Mouse (Mus musculus) MEL-GATA-1-ER (cell line): ENCODE data around the gene Dzip1.

Experiments used
- DNase-seq: peaks from one replicate; pipeline ENCODE4 v3.0.0-alpha.2; 2012; ENCODE audit warnings: low read depth; ENCODE audit errors: extremely low read depth

The Dzip1 gene

DNA sequence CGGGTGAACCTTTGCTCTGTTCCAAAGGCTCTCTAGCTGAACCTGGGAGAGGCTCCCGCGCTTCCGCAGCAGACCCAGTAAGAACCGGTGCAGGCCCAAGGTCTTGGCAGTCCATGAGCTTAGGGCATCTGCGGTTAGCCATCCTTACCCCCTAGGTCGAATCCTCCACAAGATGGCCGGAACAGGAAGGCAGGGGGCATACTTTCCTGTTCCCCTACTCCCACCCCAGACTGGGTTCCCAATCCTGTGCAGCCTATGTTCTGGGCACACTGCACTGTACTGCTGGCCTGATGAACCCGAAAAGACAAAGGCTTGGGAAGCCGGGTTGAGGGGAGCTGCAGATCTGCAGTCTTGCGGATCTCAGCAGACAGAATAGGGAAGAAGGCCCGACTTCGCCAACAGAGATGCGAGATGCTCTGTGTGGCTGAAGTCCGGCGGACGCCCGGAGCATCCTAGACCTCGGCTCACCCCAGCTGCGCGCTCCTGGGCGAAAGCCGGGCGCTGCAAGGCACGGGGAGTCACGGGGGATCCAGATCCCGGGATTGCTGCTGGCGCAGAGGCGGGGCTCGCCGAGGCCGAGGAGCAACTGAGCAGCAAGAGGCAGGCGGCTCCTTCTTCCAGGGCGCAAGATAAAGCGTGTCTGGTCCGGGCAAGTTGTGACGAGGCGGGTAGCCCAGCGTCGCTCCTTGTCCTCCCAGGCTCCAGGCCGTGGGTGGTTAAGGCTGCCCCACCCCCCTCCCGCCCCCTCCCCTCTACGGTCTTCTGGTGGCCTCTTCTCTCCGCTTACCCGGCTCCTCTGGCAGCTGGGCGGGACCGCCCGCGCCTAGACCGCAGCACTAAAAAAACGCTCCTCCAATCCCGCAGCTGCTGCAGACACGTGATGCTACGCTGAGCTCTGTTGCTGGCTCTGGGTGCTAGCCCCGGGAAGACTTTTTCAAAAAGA lies at the start of gene Dzip1:
Gene Dzip1, minus strand, starts transcription at position 788 of the 943 bp plus-strand sequence.
- no peak for DNase-seq

- no peak for DNase-seq
Measured at GRCm38 (mm10) chr14:118972268-118972667, 47.0 kb upstream of the Dzip1 start.

DNA sequence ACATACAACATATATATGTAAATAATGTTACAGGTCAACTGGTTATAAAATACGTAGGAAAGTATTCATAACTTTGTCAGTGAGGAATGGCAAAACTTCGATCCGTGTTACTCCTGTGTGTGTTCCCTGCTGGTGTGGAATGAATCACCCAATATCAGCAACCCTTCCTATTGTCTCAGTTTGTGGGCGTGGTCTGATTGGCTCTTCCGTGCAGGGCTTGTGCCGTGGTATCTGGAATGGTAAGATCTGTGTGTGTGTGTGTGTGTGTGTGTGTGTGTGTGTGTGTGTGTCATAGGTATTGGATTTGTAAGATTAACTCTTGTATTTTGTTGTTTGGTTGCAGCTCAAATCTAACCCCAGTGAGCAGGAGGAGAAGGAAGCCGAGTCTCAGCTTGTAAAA lies 42.4 kb upstream of the Dzip1 start:
- no peak for DNase-seq

DNA sequence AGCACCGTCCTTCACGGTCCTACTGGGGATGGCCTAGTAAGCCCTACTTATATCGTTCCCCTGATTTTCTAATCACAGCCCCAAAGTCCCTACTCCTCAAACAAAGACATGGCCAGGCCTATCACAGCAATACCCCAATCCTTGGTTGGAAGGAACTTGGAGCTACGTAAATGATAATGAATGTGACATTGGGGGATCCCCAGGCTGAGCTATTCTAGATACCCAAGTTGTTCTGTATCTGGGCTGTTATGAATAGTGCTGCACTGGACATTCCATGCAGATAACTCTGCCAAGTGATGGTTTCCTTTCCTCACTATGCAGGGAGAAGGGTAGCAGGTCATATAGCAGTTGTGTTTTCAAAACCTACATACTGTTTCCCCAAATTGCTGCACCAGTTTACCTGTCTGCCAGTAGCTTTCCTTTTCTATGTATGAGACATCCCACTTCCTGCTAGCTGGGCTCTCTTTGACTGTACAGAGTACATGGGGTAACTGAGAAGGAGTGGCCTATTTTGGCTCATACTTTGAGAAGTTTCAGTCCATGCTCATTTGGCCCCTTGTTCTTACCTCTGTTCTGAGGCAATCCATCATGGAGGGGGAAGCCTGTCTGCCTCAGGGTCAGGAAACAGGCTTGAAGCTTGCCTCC lies 40.2 kb upstream of the Dzip1 start:
- no peak for DNase-seq

GRCm38 (mm10) chr14:118958010-118958409 lies 32.8 kb upstream of the Dzip1 start:
- DNase-seq = no peak

DNA sequence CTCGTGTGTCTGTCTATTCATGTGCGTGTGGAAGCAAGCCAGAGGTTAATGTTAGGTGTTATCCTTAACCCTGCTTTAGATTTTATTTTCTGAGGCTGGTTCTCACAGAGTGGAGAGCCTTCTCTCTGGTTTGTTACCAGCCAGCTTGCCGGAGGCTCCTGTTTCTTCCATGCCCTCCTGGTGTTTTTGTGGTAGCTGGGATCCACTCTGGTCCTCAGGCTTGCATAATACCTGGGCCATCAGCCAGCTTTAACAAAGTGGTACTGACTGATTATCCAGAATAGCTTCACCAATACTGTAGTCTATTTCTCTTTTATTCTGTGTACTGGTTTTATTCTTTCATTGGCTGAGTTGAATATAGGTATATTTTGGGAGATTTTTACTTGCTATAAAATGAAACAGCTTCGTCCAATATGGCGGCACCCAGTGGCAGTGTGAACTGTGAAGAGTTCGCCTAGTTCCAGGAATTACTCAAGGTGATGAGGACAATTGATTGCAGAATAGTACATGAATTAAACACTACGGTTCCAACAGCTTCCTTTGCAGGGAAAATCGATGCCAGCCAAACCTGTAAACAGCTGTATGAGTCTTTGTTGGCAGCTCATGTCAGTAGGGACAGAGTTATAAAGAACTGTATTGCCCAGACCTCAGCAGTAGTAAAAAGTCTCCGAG lies 26.8 kb upstream of the Dzip1 start:
- DNase-seq = no peak

DNA sequence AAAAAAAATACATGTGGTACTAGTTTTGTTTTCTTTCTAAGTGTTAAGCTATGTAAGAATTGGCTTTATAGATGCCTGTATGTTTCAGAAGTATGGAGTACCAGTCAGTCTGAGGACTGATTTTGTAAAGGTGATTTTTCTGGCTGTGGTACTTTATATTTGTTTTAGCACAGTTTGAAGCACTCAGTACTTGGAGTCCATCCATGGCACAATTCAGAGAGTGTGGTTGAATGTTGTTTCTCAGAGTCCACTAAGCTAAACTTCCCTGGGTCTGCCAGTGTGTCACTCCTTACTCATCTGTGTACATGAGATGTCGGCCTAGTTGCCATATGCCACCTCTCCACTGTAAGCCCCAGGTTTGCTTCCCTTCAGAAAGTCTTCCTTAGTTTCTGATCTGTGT lies 23.6 kb upstream of the Dzip1 start:
- no peak for DNase-seq

- DNase-seq = no peak
Measured at GRCm38 (mm10) chr14:118944702-118945101, 19.4 kb upstream of the Dzip1 start.

- no peak for DNase-seq
Measured at GRCm38 (mm10) chr14:118942076-118942475, 16.8 kb upstream of the Dzip1 start.

- no peak for DNase-seq
Measured at GRCm38 (mm10) chr14:118940796-118941495, 15.7 kb upstream of the Dzip1 start.

DNA sequence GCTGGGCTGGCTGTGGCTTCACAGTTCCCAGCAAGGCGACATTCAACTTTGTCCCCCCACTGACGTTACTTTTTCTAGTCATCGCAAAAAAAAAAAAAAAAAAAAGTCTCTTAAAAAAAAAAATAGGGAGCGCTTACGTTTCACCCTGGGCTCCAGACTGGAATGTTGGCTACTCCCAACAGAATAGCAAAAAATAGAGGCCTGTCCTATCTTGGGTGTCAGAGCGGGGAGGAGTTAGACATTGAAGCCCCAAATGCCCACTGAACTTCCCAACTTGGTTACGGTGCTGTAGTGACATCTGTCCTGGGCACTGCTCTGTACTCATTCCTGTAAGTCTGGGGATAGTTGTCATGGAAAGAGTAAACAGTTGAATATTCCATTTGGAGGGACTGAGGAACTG lies 13.3 kb upstream of the Dzip1 start:
- no peak for DNase-seq

DNA sequence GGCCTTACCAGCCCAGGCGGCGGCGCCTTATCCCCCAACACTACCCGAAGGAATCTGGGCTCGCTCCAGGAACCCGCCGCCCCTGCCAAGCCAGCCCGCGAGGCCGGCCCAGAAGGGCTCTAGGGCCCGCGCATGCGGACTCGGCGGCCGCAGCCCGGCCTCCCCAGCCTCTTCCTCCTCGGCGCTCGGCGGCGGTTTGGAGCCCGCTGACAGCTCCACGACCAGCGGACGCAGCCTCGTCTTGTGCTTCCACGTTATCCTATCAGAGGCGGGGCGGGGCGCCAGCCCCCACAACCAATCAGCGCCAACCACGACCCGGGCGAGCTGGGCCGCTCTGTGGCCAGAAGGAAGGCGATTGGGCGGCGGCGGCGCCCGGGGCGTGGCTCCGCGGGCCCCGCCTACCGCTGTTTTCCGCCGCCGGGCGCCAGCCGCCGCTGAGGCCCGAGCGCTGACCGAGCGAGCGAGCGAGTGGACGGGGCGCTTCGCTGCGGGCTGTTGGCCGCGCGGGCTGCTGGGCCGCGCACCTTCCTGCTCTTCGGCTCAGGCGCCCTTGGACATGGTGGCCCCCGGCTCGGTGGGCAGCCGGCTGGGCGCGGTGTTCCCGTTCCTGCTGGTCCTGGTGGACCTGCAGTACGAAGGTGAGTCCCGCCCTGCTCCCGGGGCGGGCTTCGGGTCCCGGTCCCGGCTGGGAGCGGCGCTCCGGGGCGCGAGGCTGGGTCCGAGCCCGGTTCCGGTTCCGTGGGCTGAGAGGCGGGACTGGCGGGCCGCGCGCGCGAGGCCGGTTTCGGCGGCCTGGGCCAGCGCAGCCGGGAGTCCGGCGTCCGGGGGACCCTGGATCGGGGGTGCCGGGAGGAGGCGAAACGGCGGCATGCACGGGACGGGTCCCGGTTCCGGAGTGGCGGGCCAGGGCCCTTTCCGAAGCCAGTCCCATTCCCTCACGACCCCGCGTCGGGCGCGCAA lies 12.6 kb upstream of the Dzip1 start, which contains the start of gene Dnajc3:
Gene Dnajc3, plus strand, starts transcription at position 444 of the 960 bp plus-strand sequence.
- peak; percentile 73 for DNase-seq

DNA sequence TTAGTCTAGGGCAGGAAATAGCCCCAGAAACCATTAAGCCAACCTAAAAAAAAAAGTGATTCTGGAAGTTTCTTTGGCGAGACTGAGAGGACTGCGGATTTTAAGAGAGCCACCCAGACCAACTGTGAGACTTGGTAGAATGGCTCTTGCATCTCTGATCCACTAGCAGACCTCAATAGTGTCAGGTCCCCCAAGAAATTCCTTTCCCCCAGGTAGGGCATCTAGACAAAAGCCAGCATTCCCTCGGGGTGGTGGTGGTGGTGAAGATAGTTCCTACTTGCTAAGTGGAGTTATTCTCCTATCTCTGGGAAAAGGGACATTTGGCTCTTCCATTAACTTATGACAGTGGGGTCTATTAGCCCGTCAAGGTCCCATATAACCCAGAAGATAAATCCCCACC lies 11.7 kb upstream of the Dzip1 start:
- DNase-seq = no peak

GRCm38 (mm10) chr14:118936236-118936635 lies 11.0 kb upstream of the Dzip1 start:
- DNase-seq = no peak

GRCm38 (mm10) chr14:118934686-118935085 lies 9.4 kb upstream of the Dzip1 start:
- no peak for DNase-seq

DNA sequence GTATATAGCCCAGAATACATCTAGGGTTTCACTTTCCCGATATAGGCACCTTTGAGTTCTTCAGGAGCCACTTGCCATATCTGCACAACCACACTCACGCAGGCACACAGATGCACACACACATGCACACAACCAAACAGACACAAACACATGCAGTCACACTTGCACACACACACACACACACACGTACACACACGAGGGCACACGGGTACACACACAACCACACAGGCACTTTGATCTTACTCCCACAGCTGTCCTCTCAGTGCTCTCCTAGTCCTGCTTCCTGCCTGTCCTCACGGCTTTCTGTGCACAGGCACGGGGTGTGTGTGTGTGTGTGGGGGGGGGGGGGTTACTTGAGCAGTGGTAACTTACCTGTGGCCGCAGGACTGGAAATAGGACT lies 7.7 kb upstream of the Dzip1 start:
- no peak for DNase-seq

- no peak for DNase-seq
Measured at GRCm38 (mm10) chr14:118931181-118931580, 5.9 kb upstream of the Dzip1 start.

- DNase-seq = no peak
Measured at GRCm38 (mm10) chr14:118930777-118931176, 5.5 kb upstream of the Dzip1 start.

DNA sequence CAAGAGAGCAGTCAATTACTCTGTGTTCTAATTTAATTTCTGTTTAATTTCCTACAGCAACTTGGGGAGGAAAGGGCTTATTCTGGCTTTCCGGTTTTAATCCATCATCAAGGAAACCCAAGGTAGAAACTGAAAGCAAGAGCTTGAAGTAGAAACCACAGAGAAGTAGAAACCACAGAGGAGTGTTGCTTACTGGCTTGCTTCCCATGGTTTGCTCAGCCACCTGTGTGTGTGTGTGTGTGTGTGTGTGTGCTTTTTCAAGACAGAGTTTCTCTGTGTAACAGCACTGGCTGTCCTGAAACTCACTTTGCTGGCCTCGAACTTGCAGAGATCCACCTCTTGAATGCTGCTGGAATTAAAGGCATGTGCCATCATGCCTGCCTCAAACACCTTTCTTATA lies 4.5 kb upstream of the Dzip1 start:
- no peak for DNase-seq

GRCm38 (mm10) chr14:118928565-118928964 lies 3.3 kb upstream of the Dzip1 start:
- DNase-seq = no peak
